Mouse (Mus musculus) inflammation-experienced regulatory T-cells, adult 16 weeks (primary cell): Measurements from ENCODE around the gene Olfr938. TPM values are rescaled to one million over a fixed set of nuclear protein-coding genes. Genes with fewer than 3 reads are reported as not detected.

Experiments
- polyA plus RNA-seq: library from polyadenylated mRNA; unstranded; fragments of 100-300 nt; shearing (Covaris generic); gene quantifications from one replicate; pipeline ENCODE4 v1.2.1, GENCODE M21; 2017

Gene Olfr938
- not detected for polyA plus RNA-seq

GRCm38 (mm10) chr9:39078787-39079186 is at the start of gene Olfr938:
Gene Olfr938, minus strand, starts transcription at chr9:39078887.

GRCm38 (mm10) chr9:39127831-39128230 is 49.1 kb upstream of the Olfr938 start, which contains the start of gene Olfr27:
Gene Olfr27, plus strand, starts transcription at chr9:39128131.

GRCm38 (mm10) chr9:39064851-39065250 is 13.8 kb downstream of the Olfr938 start, which contains the start of gene Olfr937:
Gene Olfr937, minus strand, starts transcription at chr9:39064951.

Other genes with a start within 250 kb of the Olfr938 start
- not detected for gene Olfr924, start 234.4 kb downstream of the Olfr938 start, polyA plus RNA-seq
- gene Olfr26, start 223.8 kb downstream of the Olfr938 start, polyA plus RNA-seq, result not detected
- gene Olfr926, start 201.8 kb downstream of the Olfr938 start, polyA plus RNA-seq, result not detected
- gene Olfr930, start 149.1 kb downstream of the Olfr938 start, polyA plus RNA-seq, result not detected
- not detected for gene Olfr933, start 106.6 kb downstream of the Olfr938 start, polyA plus RNA-seq
- not detected for gene Olfr934, start 90.6 kb downstream of the Olfr938 start, polyA plus RNA-seq
- gene Olfr935, start 79.2 kb downstream of the Olfr938 start, polyA plus RNA-seq, result not detected
- gene Olfr146, start 55.5 kb downstream of the Olfr938 start, polyA plus RNA-seq, result not detected
- gene Olfr937, start 13.9 kb downstream of the Olfr938 start, polyA plus RNA-seq, result not detected
- not detected for gene Olfr27, start 49.2 kb upstream of the Olfr938 start, polyA plus RNA-seq
- 0.04 TPM for gene Olfr943, start 87.4 kb upstream of the Olfr938 start, polyA plus RNA-seq
- not detected for gene Olfr944, start 123.0 kb upstream of the Olfr938 start, polyA plus RNA-seq
- not detected for gene Olfr1537, start 171.1 kb upstream of the Olfr938 start, polyA plus RNA-seq
- gene Olfr945, start 197.9 kb upstream of the Olfr938 start, polyA plus RNA-seq, result not detected
- gene Olfr948, start 247.2 kb upstream of the Olfr938 start, polyA plus RNA-seq, result not detected